Mouse (Mus musculus): ENCODE measurements around the gene Abhd6.
"Not testable (repeated sequence)": the region's sequence is repeated elsewhere in the genome, so short reads cannot be mapped to it uniquely, and the experiment has no call there.

The Abhd6 gene

GRCm38 (mm10) chr14:7997255-7997696 is 5.4 kb upstream of the Abhd6 start:
- in situ Hi-C loops (cut with MseI, MboI), result loop anchor here (5.0 kb wide), 2 partner anchors 35 to 45 kb away; no protein-coding TSS in a partner anchor

GRCm38 (mm10) chr14:7999030-7999429 is 3.7 kb upstream of the Abhd6 start:
- in situ Hi-C loops (cut with MseI, MboI), result loop anchor here (5.0 kb wide), 2 partner anchors 37 to 43 kb away; no protein-coding TSS in a partner anchor

DNA sequence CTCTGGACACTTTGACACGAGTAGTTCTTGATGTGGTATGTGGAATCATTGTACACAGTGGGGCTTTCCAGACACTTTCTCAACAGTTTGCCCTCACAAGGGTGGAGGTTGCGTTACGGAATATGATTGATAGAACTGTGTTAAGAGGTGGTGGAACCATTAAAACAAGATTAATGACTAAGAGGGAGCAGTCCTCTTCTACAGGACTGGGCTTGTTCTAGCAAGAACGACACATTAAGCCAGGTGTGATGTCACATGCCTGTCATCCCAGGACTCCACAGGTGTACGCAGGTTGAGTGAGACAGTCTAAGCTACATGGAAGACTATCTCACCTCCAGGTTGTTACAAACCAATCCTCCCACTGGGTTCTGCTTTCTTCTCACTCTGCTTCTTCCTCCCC is 3.3 kb upstream of the Abhd6 start:
- in situ Hi-C loops (cut with MseI, MboI), result loop anchor here (5.0 kb wide), 2 partner anchors 37 to 43 kb away; no protein-coding TSS in a partner anchor

DNA sequence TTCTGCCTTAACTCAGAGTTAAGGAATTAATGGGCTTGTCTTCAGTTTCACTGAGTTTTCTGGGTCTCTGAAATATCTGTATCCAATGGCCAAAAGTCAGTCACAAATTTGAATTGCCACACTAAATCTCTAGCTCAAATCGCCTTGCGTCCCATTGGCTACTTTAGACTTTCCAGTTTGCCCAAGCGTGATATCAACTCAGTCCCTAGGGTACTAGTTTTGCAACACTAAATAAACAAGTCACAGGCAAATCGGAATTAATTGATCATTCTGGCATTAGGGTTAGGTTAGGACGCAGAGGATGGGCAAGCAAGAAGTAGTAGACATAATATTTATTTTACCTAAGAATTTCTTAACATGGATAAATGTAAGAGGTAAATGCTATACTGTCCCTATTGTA is 2.5 kb upstream of the Abhd6 start:
- in situ Hi-C loops (cut with MseI, MboI), result no loop called here

GRCm38 (mm10) chr14:8000831-8001685 is 1.6 kb upstream of the Abhd6 start:
- in situ Hi-C loops (cut with MseI, MboI), result no loop called here

- in situ Hi-C loops (cut with MseI, MboI), result no loop called here
Observed at GRCm38 (mm10) chr14:8003093-8003670, 480 bp downstream of the Abhd6 start.

- in situ Hi-C loops (cut with MseI, MboI), result no loop called here
Observed at GRCm38 (mm10) chr14:8003727-8004670, 1.3 kb downstream of the Abhd6 start.

GRCm38 (mm10) chr14:8006061-8006460 is 3.4 kb downstream of the Abhd6 start:
- in situ Hi-C loops (cut with MseI, MboI), result not testable (repeated sequence)

- in situ Hi-C loops (cut with MseI, MboI), result no loop called here
Observed at GRCm38 (mm10) chr14:8007084-8007483, 4.4 kb downstream of the Abhd6 start.

DNA sequence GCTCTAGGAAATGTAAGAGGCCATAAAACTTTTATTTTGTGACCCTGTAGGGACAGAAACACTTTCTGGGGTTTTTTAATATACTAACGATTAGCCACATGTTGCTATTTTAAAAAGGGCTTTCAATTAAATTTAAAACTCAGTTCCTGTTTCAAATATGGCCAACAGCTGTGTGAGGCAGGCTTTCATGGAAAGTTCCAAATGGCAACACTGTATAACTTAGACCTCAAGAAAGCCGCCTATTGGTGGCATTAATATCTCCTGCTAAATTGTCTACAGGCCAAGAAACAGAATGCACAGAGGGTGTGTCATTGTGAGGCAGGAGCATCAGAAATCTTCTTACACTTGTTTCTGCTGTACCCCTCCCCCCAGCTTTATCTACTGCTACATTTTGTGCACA is 4.8 kb downstream of the Abhd6 start:
- in situ Hi-C loops (cut with MseI, MboI), result no loop called here

GRCm38 (mm10) chr14:8007923-8008322 is 5.2 kb downstream of the Abhd6 start:
- in situ Hi-C loops (cut with MseI, MboI), result no loop called here

- in situ Hi-C loops (cut with MseI, MboI), result no loop called here
Observed at GRCm38 (mm10) chr14:8011297-8011696, 8.6 kb downstream of the Abhd6 start.

- in situ Hi-C loops (cut with MseI, MboI), result no loop called here
Observed at GRCm38 (mm10) chr14:8011938-8012337, 9.2 kb downstream of the Abhd6 start.

GRCm38 (mm10) chr14:8015756-8016155 is 13.1 kb downstream of the Abhd6 start:
- in situ Hi-C loops (cut with MseI, MboI), result no loop called here

DNA sequence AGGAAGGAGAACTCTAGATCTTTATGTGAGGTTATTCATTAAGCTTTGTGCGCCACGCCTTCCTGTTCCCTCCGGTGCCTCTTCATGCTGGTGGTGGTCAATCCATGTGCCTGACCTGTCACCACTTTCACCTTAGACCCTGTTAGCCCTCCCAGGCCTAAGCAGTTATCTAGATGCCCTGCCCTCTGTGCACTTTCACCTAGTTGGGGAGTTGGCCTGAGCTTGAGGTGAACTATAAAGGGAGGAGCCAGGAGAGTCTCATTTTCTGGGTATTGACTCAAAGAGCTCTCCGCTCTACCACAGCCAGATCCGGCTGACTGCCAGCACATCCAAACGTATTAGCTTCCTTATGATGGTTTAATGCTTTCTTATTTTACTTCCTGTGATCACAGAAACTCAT is 13.6 kb downstream of the Abhd6 start:
- in situ Hi-C loops (cut with MseI, MboI), result no loop called here

- in situ Hi-C loops (cut with MseI, MboI), result no loop called here
Observed at GRCm38 (mm10) chr14:8016951-8017350, 14.2 kb downstream of the Abhd6 start.

DNA sequence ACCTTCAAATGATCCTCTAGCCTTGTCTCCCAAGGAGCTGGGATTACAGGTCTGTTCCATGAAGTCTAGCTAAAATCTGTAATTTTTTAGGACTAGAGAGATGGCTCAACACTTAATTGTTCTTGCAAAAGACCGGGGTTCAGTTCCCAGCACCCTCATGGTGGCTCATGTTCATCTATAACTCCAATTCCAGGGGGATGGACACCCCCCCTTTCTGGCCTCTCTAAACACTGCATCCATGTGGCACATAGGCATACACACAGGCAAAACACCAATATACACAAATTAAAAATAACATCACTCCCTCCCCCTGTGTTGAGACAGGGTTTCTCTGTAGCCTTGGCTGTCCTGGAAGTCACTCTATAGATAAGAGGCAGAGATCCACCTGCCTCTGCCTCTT is 17.3 kb downstream of the Abhd6 start:
- in situ Hi-C loops (cut with MseI, MboI), result no loop called here

- in situ Hi-C loops (cut with MseI, MboI), result no loop called here
Observed at GRCm38 (mm10) chr14:8020546-8020945, 17.8 kb downstream of the Abhd6 start.

- in situ Hi-C loops (cut with MseI, MboI), result no loop called here
Observed at GRCm38 (mm10) chr14:8024469-8024868, 21.8 kb downstream of the Abhd6 start.

DNA sequence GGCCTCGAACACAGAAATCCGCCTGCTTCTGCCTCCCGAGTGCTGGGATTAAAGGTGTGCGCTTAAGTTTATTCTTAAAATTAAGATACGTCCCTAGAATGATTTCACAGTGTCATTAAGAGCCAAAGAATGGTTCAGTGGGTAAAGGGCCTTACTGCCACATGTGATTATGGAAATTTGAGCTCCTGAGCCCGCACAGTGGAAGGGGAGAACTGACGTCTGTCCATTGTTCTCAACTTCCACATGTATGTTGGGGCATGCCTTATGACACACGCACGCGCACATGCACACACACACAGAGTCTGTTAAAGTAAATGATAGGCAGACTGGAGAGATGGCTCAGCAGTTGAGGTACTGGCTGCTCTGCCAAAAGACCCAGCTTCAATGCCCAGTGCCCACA is 22.2 kb downstream of the Abhd6 start:
- in situ Hi-C loops (cut with MseI, MboI), result no loop called here

DNA sequence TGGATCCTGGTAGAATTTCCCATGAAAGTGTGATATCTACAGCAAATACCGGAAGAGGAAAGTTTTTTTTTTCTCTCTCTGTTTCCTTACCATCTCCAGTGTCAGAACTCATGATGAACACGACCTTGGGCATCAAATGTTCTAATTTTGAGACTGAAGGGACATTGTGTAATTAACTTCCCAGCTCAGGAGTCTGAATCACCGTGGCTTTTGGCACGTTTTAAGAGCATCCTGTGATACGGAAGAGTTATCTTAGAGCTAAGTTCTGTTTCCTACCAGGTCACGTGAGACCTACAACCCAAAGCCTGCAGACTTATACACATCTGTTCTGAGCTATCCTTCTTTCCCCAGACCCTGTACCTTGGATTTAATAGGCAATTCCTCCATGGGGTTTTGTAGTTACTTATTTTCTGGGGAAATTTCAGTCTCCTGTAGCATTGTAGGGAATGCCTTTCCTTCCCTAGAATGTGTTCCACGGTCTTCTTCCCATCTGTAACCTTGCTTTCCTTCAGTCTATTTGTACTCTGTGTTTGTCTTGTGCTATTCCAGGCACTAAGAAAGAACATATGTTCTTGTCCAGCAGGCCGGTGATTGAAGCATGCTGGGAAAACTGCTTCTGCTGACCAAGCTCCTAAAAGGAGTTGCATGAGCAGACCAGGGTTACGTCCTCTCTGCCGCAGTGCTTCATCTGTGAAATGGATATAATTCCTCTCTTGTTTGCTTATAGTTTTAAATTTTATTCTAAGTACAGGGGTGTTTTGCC is 24.2 kb downstream of the Abhd6 start:
- in situ Hi-C loops (cut with MseI, MboI), result no loop called here

Data from mouse trophoblast stem cell (cell line).